Mouse (Mus musculus) bone marrow macrophage, adult 2 months (primary cell): ENCODE data around the gene Fcer1g. TPM values are rescaled to one million over a fixed set of nuclear protein-coding genes. Genes with fewer than 3 reads are reported as not detected.

Source experiments
- H3K27ac ChIP-seq: 2 replicates; pipeline ENCODE4 v1.5.1; 2012; ENCODE audit warnings: low read depth, low read length; ENCODE audit not compliant: insufficient read depth
- H3K4me1 ChIP-seq: 2 replicates; pipeline ENCODE4 v1.6.1; 2012; ENCODE audit warnings: low read length; ENCODE audit not compliant: control insufficient read depth, insufficient read depth
- H3K4me3 ChIP-seq: 2 replicates; pipeline ENCODE4 v1.5.1; 2012; ENCODE audit warnings: mild to moderate bottlenecking, low read length, moderate library complexity; ENCODE audit not compliant: insufficient read depth
- CTCF ChIP-seq: IDR thresholded peaks from 2 replicates; pipeline ENCODE4 v1.5.1; 2012; ENCODE audit warnings: low read depth, mild to moderate bottlenecking, low read length, moderate library complexity
- POLR2A ChIP-seq: IDR thresholded peaks from 2 replicates; pipeline ENCODE4 v1.6.1; 2012; ENCODE audit warnings: mild to moderate bottlenecking, low read depth, low read length, borderline replicate concordance
- polyA plus RNA-seq: library from polyadenylated mRNA; stranded (reverse); fragments of >200 nt; gene quantifications from 2 replicates; pipeline ENCODE4 v1.2.4, GENCODE M21; 2012; ENCODE audit not compliant: missing spikeins, insufficient read depth, insufficient read length

Gene Fcer1g
- polyA plus RNA-seq, 1 experiment = 3,398 TPM

DNA sequence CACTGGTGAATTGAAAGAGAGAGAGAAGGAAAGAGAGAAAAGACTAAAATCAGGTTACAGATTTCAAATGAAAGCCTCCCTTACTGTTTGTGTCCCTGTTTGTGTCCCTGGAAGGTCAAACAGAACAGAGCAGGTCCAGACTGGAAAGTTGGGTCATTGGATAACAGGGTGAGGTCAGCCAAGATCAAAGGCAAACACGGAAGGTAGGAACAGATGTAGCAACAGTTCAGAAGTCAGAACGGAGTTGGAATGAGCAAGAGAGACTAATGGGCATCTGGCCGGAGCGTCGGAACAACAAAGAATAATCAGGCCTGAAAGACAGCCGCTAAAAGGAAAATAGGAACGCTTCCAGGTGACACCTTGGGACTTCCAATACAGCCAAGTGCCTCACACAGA lies 29.9 kb downstream of the Fcer1g start:
- no peak overlapping the region for H3K27ac ChIP-seq
- no peak for TF ChIP-seq CTCF
- TF ChIP-seq POLR2A = no peak
- H3K4me3 ChIP-seq = no peak overlapping the region
- H3K4me1 ChIP-seq = peaks cover 1% of the 10 kb centered on the region

DNA sequence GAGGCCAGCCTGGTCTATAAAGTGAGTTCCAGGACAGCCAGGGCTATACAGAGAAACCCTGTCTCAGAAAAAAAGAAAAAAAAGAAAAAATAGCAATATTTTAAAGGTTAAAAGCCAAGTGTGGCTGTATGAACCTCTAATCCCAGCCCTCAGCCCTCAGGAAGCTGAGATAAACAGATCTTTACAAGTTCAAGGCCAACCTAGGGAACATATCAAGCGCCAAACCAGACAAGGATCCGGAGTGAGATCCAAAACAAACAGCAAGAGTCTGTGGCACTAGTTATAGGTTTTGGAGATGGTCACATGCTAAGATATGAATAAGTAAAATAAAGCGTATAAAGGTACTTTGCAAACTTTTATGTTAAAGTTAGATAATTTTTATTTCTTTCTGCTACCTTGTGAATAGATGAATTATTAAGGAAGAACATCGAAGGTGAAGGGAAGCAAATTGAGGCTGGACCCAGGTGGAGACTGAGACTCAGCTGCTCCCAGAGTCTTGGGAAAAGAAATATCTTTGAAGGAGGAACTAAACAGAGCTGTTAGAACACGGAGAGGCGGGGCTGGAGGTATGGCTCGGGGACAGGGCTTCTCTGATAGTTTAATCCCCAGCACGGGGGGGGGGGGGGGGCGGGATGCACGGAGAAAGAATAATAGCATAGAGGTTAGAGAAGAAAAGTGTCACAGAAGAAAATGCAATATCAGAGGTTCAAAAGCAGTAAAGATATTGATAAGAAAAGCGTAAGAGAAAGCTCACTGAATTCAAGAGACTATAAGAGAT lies 30.5 kb downstream of the Fcer1g start:
- no peak overlapping the region for H3K4me3 ChIP-seq
- TF ChIP-seq POLR2A (no peak), CTCF (no peak)
- H3K27ac ChIP-seq = no peak overlapping the region
- no peaks in the 10 kb centered on the region for H3K4me1 ChIP-seq

DNA sequence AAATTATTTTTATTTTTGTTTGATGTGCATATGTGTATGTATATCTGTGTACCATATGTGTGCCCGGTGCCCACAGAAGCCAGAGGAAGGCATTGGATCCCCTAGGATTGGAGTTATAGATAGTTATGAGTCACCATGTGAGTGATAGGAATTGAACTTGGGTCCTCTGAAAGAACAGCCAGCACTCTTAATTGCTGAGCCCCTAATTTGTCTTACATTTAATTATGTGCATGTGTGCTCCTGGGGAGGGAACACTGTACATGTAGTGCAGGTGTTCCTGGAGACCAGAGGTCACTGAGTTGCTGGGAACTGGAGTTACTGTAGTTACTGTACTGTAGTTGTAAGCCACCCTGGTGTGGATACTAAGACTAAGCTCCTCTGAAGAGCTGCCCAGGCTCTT lies 33.4 kb downstream of the Fcer1g start:
- peaks cover 2% of the 10 kb centered on the region; the same call in 1 of the 2 replicates for H3K4me1 ChIP-seq
- TF ChIP-seq POLR2A = no peak
- no peak for TF ChIP-seq CTCF
- no peak overlapping the region for H3K4me3 ChIP-seq
- H3K27ac ChIP-seq = no peak overlapping the region

DNA sequence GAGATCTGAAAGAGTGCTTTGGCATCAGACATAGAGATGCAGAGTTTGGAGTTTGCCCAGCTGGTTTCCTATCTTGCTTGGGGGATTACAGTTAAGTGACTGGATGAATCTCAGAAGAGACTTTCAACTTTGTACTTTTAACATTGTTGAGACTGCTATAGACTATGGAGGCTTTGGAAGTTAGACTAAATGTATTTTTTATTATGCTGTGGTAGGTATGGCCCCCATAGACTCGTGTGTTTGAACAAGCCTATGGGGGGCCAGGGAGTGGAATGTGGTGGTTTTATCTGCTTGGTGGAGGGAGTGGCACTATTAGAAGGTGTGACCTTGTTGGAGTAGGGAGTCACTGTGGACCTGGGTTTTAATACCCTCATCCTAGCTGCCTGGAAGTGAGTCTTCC lies 34.6 kb downstream of the Fcer1g start:
- Histone ChIP-seq H3K4me1 (peaks cover 4% of the 10 kb centered on the region; the same call in 1 of the 2 replicates), H3K4me3 (no peak overlapping the region), H3K27ac (no peak overlapping the region)
- TF ChIP-seq CTCF (no peak), POLR2A (no peak)

DNA sequence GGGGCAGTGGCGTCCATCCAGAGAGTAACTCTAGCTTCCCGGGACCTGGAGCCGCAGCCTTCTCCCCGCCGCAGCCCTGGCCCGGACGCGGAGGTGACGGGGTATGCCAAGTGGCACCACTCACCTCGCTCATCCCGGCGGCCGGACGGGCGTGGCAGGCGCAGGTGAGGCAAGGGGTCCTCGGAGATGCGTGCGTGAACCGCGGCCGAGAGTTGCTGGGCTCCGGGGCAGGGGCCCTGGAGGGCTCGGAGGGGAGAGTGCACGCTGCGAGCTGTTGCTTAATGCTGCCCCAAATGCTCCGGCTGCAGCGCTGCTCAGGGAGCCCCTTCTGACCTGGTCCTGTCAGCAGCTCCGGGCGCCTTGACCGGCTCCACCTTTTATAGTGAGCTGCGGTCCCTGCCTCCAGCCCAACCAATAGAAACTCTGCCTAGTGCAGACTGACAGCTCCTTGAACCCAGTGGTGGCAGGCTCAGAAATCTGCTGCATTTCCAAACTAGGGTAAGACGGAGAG lies 38.2 kb downstream of the Fcer1g start, which contains the start of gene Pcp4l1:
Pcp4l1 (minus strand) TSS at position 382 of the 511 bp plus-strand sequence.
- Histone ChIP-seq H3K4me3 (peak within 1 kb of the TSS; percentile 85), H3K4me1 (peaks cover 14% of the 10 kb centered on the region), H3K27ac (no peak within 1 kb of the TSS)
- no peak for TF ChIP-seq CTCF

DNA sequence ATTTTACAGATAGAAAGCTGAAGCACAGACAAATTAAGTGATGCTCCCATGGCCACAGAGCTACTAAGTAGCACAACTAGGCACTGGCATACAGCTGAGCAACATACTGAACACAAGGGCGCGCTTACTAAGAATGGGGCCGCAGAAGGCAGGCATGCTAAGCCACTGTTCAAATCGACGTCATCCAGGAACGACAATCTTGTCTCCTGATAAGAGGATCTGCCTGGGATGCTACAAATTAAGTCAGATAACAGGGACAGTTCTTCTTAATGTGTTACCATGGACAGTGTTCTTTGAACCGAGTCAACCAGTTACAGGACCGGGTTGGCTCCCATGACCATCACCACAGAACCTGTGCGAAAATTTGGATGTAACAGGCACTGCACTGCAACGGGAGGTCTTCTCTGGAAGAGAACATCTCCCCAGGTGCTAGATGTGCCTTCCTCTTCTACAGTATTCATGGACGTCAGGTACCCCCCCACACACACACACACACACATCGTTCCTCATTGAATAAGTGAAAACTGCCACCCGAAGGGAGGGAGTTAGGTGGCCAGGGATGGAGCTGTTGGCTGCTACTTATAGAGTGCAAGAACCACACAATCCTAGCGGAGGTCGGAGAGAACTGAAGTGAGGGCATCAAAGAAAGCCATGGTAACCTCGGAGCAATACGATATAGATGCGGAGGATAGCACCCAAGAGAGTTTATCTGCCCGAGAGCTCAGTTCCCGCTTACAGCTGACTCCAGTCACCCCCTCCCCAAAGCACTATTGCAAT lies 38.9 kb downstream of the Fcer1g start:
- no peak overlapping the region for H3K27ac ChIP-seq
- H3K4me3 ChIP-seq = peak overlapping the region; percentile 85
- H3K4me1 ChIP-seq = peaks cover 14% of the 10 kb centered on the region
- TF ChIP-seq CTCF = no peak
- no peak for TF ChIP-seq POLR2A

DNA sequence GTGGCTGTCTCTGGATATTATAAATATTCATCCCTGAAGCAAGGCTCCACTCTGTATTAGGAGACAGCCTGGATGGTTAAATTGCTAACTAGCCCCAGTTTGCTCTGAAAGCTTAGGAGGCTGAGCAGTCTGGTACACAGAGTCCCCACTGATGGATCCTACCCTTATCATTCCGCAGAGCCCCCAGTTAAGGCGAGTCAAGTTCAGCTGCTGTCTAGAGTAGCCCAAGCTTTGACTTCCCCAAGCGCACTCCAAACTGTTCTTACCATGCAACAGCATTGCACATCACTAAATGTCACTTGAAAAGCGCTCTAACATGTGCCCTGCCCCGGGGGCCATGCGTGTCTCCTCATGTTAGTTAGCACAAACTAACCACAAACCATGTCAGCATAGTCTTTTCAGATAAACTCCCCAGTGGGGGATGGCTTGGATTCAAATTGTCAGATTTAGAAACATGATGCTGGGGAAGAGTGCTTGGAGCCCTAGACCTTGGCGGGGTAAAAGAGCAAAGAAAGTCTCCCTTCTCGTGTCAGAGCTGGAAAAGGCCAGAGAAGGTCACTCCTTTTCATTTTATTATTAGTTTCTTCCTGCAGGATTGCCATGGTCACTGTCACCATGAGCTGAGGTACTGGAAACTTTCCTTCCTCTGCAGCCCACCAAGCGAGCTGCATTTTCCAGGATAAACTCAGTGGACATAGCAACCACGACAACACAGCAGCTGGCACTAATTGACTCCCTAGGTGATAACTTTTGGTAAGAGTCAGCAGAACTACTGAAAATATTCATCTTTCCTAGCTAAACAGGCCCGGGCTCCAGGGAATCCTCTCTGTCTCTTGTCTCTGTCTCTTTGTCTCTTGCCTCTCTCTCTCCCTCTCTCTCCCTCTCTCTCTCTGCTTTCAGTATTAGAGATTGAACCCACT lies 40.0 kb downstream of the Fcer1g start:
- no peak overlapping the region for H3K27ac ChIP-seq
- H3K4me1 ChIP-seq = peaks cover 14% of the 10 kb centered on the region
- peak overlapping the region; percentile 3; the same call in 1 of the 2 replicates for H3K4me3 ChIP-seq
- TF ChIP-seq CTCF (no peak), POLR2A (no peak)

DNA sequence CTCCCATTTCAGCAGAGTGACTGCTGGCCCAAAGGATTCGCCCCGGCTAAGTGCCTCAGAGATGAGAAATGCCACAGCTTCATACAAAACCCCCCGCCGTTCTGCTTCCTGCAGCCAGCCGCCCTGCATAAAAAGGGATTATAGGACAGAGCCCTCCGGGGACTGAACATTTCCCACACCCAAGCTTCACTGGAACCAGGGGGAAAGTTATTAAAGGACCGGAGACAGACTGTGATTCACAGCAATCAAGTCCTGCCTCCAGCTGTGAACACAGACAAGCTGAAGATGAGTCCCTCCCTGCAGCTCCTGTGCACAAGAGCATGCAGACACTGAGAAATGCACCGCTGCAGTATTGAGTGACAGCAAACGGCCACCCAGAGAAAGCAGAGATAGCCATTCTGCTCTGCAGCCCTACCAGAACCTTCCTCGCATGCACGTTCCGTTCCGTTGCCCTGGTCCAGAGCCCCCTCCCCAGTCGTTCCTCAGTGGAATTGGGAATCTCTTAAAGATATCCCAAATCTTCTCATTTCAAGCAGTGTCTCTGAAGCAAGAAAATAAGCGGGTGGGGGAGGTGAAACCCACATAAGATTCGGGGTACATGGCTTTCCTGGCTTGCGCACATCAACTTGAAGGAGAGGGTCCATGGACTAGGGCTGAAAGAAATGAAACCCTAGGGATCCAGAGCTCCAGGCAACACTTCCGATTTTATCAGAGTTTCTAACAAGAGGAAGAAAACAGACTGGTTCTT lies 40.9 kb downstream of the Fcer1g start:
- H3K4me1 ChIP-seq = peaks cover 23% of the 10 kb centered on the region
- TF ChIP-seq POLR2A (no peak), CTCF (no peak)
- H3K4me3 ChIP-seq = no peak overlapping the region
- no peak overlapping the region for H3K27ac ChIP-seq

DNA sequence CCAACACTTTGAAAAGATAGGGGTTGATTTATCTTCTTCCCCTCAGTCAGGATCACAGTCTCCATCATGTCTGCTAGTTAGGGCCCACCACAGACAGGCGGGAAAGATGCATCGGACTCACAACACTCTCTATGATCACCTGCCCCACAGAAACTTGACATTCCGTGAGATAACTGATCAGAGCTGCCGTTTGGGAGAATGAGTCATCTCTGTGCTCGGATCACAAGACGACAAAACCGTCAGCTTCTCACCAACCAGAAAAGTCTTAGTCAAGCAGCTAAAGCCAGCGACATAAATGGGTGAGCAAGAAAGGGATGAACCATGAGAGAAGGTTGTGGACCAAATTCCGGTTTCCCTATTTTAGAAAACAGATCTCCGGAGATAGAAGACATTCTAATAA lies 41.9 kb downstream of the Fcer1g start:
- H3K4me3 ChIP-seq = no peak overlapping the region
- H3K27ac ChIP-seq = no peak overlapping the region
- TF ChIP-seq POLR2A (no peak), CTCF (no peak)
- peaks cover 33% of the 10 kb centered on the region for H3K4me1 ChIP-seq
